Mouse (Mus musculus): ENCODE results near the gene Fancm. TPM values are rescaled to one million over a fixed set of nuclear protein-coding genes. Genes with fewer than 3 reads are reported as not detected.

Fancm gene
- total and polyA plus RNA-seq, 3 experiments: 11.7 to 25.3 (median 12.8) TPM

Other genes starting within 250 kb of the Fancm start
- gene Gm527, start 157.7 kb upstream of the Fancm start, total RNA-seq (2012; rRNA removed): 1.1 and 1.7 TPM in 2 replicates
- 1 to 10 TPM in 1 of 2 experiments, not detected in 1; 2.6 TPM for gene Gm527, start 157.7 kb upstream of the Fancm start, polyA plus RNA-seq (2012; ENCODE audit: insufficient read depth in 1 of 2, insufficient read length in 2 of 2, low read depth in 1 of 2, low replicate concordance in 2 of 2, missing spikeins in 1 of 2)
- 3.7 and 4.8 TPM in 2 replicates for gene Klhl28, start 110.1 kb upstream of the Fancm start, total RNA-seq (2012; rRNA removed)
- gene Klhl28, start 110.1 kb upstream of the Fancm start, polyA plus RNA-seq (2012; ENCODE audit: insufficient read depth in 1 of 2, insufficient read length in 2 of 2, low read depth in 1 of 2, low replicate concordance in 2 of 2, missing spikeins in 1 of 2): 100 to 1,000 TPM in 1 of 2 experiments, 1 to 10 TPM in 1; 3.3 to 169 TPM
- 15.2 and 15.9 TPM in 2 replicates for gene Togaram1, start 109.8 kb upstream of the Fancm start, total RNA-seq (2012; rRNA removed)
- gene Togaram1, start 109.8 kb upstream of the Fancm start, polyA plus RNA-seq (2012; ENCODE audit: insufficient read depth in 1 of 2, insufficient read length in 2 of 2, low read depth in 1 of 2, low replicate concordance in 2 of 2, missing spikeins in 1 of 2): 10 to 100 TPM; 14.8 to 22.7 TPM
- gene Prpf39, start 39.3 kb upstream of the Fancm start, total RNA-seq (2012; rRNA removed): 13.5 and 14.3 TPM in 2 replicates
- 10 to 100 TPM in 1 of 2 experiments, not detected in 1; 19.5 TPM for gene Prpf39, start 39.3 kb upstream of the Fancm start, polyA plus RNA-seq (2012; ENCODE audit: insufficient read depth in 1 of 2, insufficient read length in 2 of 2, low read depth in 1 of 2, low replicate concordance in 2 of 2, missing spikeins in 1 of 2)
- gene Fkbp3, start 1.6 kb upstream of the Fancm start, total RNA-seq (2012; rRNA removed): 167 and 185 TPM in 2 replicates
- 100 to 1,000 TPM in 1 of 2 experiments, not detected in 1; 173 TPM for gene Fkbp3, start 1.6 kb upstream of the Fancm start, polyA plus RNA-seq (2012; ENCODE audit: insufficient read depth in 1 of 2, insufficient read length in 2 of 2, low read depth in 1 of 2, low replicate concordance in 2 of 2, missing spikeins in 1 of 2)
- gene Mis18bp1, start 97.0 kb downstream of the Fancm start, total RNA-seq (2012; rRNA removed): 20.0 and 22.1 TPM in 2 replicates
- 10 to 100 TPM in 1 of 2 experiments, not detected in 1; 21.2 TPM for gene Mis18bp1, start 97.0 kb downstream of the Fancm start, polyA plus RNA-seq (2012; ENCODE audit: insufficient read depth in 1 of 2, insufficient read length in 2 of 2, low read depth in 1 of 2, low replicate concordance in 2 of 2, missing spikeins in 1 of 2)
- not detected in 2 replicates for gene Wdr20rt, start 149.9 kb downstream of the Fancm start, total RNA-seq (2012; rRNA removed)
- under 1 TPM in 1 of 2 experiments, not detected in 1; 0.21 TPM for gene Wdr20rt, start 149.9 kb downstream of the Fancm start, polyA plus RNA-seq (2012; ENCODE audit: insufficient read depth in 1 of 2, insufficient read length in 2 of 2, low read depth in 1 of 2, low replicate concordance in 2 of 2, missing spikeins in 1 of 2)